Mouse (Mus musculus) urinary bladder, postnatal 36 days (tissue): ENCODE measurements around the gene C4b.
A peak's percentile ranks its signal among the peaks of the same experiment; 100 is the strongest.
"Not testable (repeated sequence)": the region's sequence is repeated elsewhere in the genome, so short reads cannot be mapped to it uniquely, and the experiment has no call there.

Source experiments
- DNase-seq, 2 experiments: peaks; one replicate each; pipeline ENCODE4 v3.0.0; 2022; ENCODE audit warnings: low spot score in 2 of 2, mixed read lengths in 1 of 2

C4b gene

GRCm38 (mm10) chr17:34706476-34706875 is 37.2 kb downstream of the C4b start:
- DNase-seq = not testable (repeated sequence)

- no peak for DNase-seq
Measured at GRCm38 (mm10) chr17:34700671-34701071, 43.0 kb downstream of the C4b start.

- DNase-seq = no peak
Measured at GRCm38 (mm10) chr17:34699575-34700408, 43.9 kb downstream of the C4b start.

- DNase-seq = peak in 1 of 2 experiments; percentile 90
Measured at GRCm38 (mm10) chr17:34692906-34693305, 50.8 kb downstream of the C4b start.

GRCm38 (mm10) chr17:34690458-34690857 is 53.2 kb downstream of the C4b start:
- peak; percentile 38 to 78 for DNase-seq

GRCm38 (mm10) chr17:34688889-34689288 is 54.8 kb downstream of the C4b start:
- no peak for DNase-seq

- DNase-seq = peak; percentile 43 to 69
Measured at GRCm38 (mm10) chr17:34685120-34686110, 58.3 kb downstream of the C4b start.

- DNase-seq = peak in 1 of 2 experiments; percentile 39
Measured at GRCm38 (mm10) chr17:34684253-34684893, 59.3 kb downstream of the C4b start.

GRCm38 (mm10) chr17:34683686-34684220 is 59.9 kb downstream of the C4b start:
- no peak for DNase-seq

GRCm38 (mm10) chr17:34683179-34683578 is 60.5 kb downstream of the C4b start:
- DNase-seq = no peak

GRCm38 (mm10) chr17:34681881-34682536 is 61.7 kb downstream of the C4b start:
- no peak for DNase-seq

GRCm38 (mm10) chr17:34681132-34681571 is 62.5 kb downstream of the C4b start:
- DNase-seq = no peak

- no peak for DNase-seq
Measured at GRCm38 (mm10) chr17:34680621-34681020, 63.1 kb downstream of the C4b start.

- no peak for DNase-seq
Measured at GRCm38 (mm10) chr17:34680191-34680590, 63.5 kb downstream of the C4b start.
